Mouse (Mus musculus) thymus, adult 2 months (tissue): Measurements from ENCODE around the gene Cpeb1. TPM values are rescaled to one million over a fixed set of nuclear protein-coding genes. Genes with fewer than 3 reads are reported as not detected.

ENCODE experiments used
- DNase-seq: peaks from one replicate; pipeline ENCODE4 v3.0.0; 2021
- H3K27ac ChIP-seq: fragments of 200-500 bp; 2 replicates; pipeline ENCODE4 v1.5.1; 2012; ENCODE audit warnings: low read length, control low read depth; ENCODE audit not compliant: control insufficient read depth, insufficient read depth
- H3K27me3 ChIP-seq: fragments of 200-500 bp; 2 replicates; pipeline ENCODE4 v1.6.1; 2012; ENCODE audit warnings: mild to moderate bottlenecking, low read length, moderate library complexity, mixed read lengths; ENCODE audit not compliant: control insufficient read depth, insufficient read depth
- H3K36me3 ChIP-seq: fragments of 200-500 bp; 2 replicates; pipeline ENCODE4 v1.6.1; 2012; ENCODE audit warnings: mild to moderate bottlenecking, low read length, moderate library complexity; ENCODE audit not compliant: control insufficient read depth, insufficient read depth
- H3K4me1 ChIP-seq: fragments of 200-500 bp; replicated peaks from 2 replicates; pipeline ENCODE4 v1.6.1; 2012; ENCODE audit warnings: low read length; ENCODE audit not compliant: control insufficient read depth, insufficient read depth
- H3K4me3 ChIP-seq: fragments of 200-500 bp; 2 replicates; pipeline ENCODE4 v1.5.1; 2012; ENCODE audit warnings: mild to moderate bottlenecking, low read length, control low read depth, moderate library complexity; ENCODE audit not compliant: control insufficient read depth, insufficient read depth
- CTCF ChIP-seq: fragments of 200-500 bp; IDR thresholded peaks from 2 replicates; pipeline ENCODE4 v1.5.1; 2012; ENCODE audit warnings: mild to moderate bottlenecking, control low read depth, low read length, moderate library complexity, borderline replicate concordance; ENCODE audit not compliant: control insufficient read depth, poor library complexity, insufficient read depth; ENCODE audit errors: extremely low read depth
- POLR2A ChIP-seq: fragments of 200-500 bp; IDR thresholded peaks from 2 replicates; pipeline ENCODE4 v1.6.1; 2012; ENCODE audit warnings: mild to moderate bottlenecking, low read length, control low read depth, moderate library complexity; ENCODE audit not compliant: control insufficient read depth, poor library complexity, insufficient read depth; ENCODE audit errors: extremely low read depth
- WGBS: fragments of 180-500 bp; shearing (Covaris S2); methylation state at CpG from one replicate; pipeline ENCODE4 v1.1.7; 2018; 5-methylcytosine and 5-hydroxymethylcytosine counted together
- polyA plus RNA-seq: library from polyadenylated mRNA; depleted of rRNA; stranded (reverse); fragments of >200 nt; gene quantifications from 2 replicates; pipeline ENCODE4 v1.2.3, GENCODE M21; 2012

Gene Cpeb1
- polyA plus RNA-seq, 1 experiment: 13.5 TPM

GRCm38 (mm10) chr7:81335705-81336431 is 119.4 kb downstream of the Cpeb1 start:
- no peak overlapping the region for H3K27ac ChIP-seq
- no peak for DNase-seq

GRCm38 (mm10) chr7:81331851-81332250 is 123.4 kb downstream of the Cpeb1 start:
- no peaks in the 10 kb centered on the region for H3K27me3 ChIP-seq
- H3K4me1 ChIP-seq: no peaks in the 10 kb centered on the region
- H3K36me3 ChIP-seq: no peaks in the 10 kb centered on the region
- no peak overlapping the region for H3K27ac ChIP-seq
- 94% methylated on average over 7 of the region's 7 CpGs for WGBS
- DNase-seq: no peak
- no peak overlapping the region for H3K4me3 ChIP-seq
- no peak for TF ChIP-seq CTCF
- no peak for TF ChIP-seq POLR2A

More at GRCm38 (mm10) chr7:81335705-81336431, 119.4 kb downstream of the Cpeb1 start:
- no peaks in the 10 kb centered on the region for H3K4me1 ChIP-seq
- H3K4me3 ChIP-seq: no peak overlapping the region
- H3K27me3 ChIP-seq: no peaks in the 10 kb centered on the region
- TF ChIP-seq POLR2A: no peak
- TF ChIP-seq CTCF: no peak
- peaks cover 5% of the 10 kb centered on the region; the same call in 1 of the 2 replicates for H3K36me3 ChIP-seq
- 94% methylated on average over 18 of the region's 18 CpGs for WGBS

GRCm38 (mm10) chr7:81330767-81331166 is 124.5 kb downstream of the Cpeb1 start:
- TF ChIP-seq POLR2A (no peak), CTCF (no peak)
- DNase-seq: no peak
- Histone ChIP-seq H3K4me1 (no peaks in the 10 kb centered on the region), H3K27ac (no peak overlapping the region), H3K27me3 (no peaks in the 10 kb centered on the region), H3K4me3 (no peak overlapping the region), H3K36me3 (no peaks in the 10 kb centered on the region)
- WGBS: 42% methylated on average over 3 of the region's 3 CpGs

- no peaks in the 10 kb centered on the region for H3K36me3 ChIP-seq
- WGBS: 65% methylated on average over 10 of the region's 10 CpGs
- DNase-seq: no peak
- no peak overlapping the region for H3K4me3 ChIP-seq
- H3K27me3 ChIP-seq: no peaks in the 10 kb centered on the region
- H3K27ac ChIP-seq: no peak overlapping the region
- TF ChIP-seq CTCF (no peak), POLR2A (no peak)
- no peaks in the 10 kb centered on the region for H3K4me1 ChIP-seq
These were observed 127.6 kb downstream of the Cpeb1 start for GRCm38 (mm10) chr7:81327661-81328060.

GRCm38 (mm10) chr7:81326859-81327258 is 128.4 kb downstream of the Cpeb1 start:
- Histone ChIP-seq H3K27me3 (no peaks in the 10 kb centered on the region), H3K4me3 (no peak overlapping the region), H3K4me1 (no peaks in the 10 kb centered on the region), H3K36me3 (no peaks in the 10 kb centered on the region), H3K27ac (no peak overlapping the region)
- 94% methylated on average over 6 of the region's 6 CpGs for WGBS
- DNase-seq: no peak
- no peak for TF ChIP-seq CTCF
- TF ChIP-seq POLR2A: no peak

GRCm38 (mm10) chr7:81326043-81326442 is 129.2 kb downstream of the Cpeb1 start:
- H3K27me3 ChIP-seq: no peaks in the 10 kb centered on the region

More at GRCm38 (mm10) chr7:81326043-81326442, 129.2 kb downstream of the Cpeb1 start:
- no peak overlapping the region for H3K27ac ChIP-seq
- no peaks in the 10 kb centered on the region for H3K4me1 ChIP-seq
- DNase-seq: no peak
- no peak overlapping the region for H3K4me3 ChIP-seq
- TF ChIP-seq CTCF: no peak
- no peak for TF ChIP-seq POLR2A
- 93% methylated on average over 12 of the region's 12 CpGs for WGBS
- no peaks in the 10 kb centered on the region for H3K36me3 ChIP-seq
